Mouse (Mus musculus): ENCODE results near the gene Plg.

DNA sequence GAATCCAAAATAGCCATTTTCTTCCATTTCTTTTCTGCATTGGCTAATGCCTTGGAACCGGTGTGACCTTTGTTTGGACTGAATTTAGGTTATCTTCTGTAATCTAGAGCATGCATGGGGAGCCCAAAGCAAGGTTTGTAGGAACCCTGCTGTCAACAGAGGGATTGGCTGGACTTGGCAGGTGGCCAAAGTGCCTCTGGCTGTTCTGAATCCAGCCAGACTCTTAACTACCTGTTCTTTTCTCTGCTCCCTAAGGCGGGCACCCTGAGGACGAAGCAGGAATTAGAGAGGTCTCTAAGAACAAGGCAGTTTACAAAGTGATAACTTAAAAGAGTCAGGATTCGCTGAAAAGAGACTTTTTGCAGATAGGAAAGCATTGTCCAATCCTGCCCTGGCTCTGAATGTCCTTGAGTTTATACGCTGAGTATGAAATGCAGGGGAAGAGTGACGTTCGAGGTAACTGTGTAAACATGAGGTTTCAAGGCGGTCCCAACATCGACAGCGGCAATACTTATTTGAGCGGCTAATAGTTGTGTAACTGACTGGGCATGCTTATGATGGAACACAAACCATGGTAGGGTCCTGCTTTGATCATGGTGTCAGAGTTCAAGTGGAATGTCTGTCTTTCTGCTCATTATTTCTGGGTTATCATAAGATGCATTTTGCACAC lies 74.6 kb downstream of the Plg start:
- TF ChIP-seq EP300 (IDR thresholded peaks at IDR 0.05; ENCODE audit: insufficient read depth, low read depth, low read length) (no peak), CTCF (IDR thresholded peaks at IDR 0.05) (no peak)

Measured in heart, adult 2 months (tissue).